Mouse (Mus musculus): ENCODE data around the gene Sbf2.

Sbf2 gene

DNA sequence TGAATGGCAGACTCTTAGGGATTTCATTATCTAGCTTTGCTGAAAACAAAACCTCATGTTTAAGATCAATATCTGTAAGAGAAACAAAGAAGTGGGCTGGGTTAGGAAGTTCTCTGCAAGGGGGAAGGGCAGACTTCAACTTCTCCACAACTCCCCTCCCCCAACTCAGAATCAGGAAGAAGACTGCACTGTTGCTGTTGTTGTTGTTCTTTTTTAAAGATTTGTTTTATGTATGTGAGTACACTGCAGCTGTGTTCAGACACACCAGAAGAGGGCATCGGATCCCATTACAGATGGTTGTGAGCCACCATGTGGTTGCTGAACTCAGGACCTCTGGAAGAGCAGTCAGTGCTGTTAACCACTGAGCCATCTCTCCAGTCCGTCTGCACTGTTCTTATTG is 225.8 kb downstream of the Sbf2 start:
- peak in 1 of 2 experiments; percentile 9 for DNase-seq

DNA sequence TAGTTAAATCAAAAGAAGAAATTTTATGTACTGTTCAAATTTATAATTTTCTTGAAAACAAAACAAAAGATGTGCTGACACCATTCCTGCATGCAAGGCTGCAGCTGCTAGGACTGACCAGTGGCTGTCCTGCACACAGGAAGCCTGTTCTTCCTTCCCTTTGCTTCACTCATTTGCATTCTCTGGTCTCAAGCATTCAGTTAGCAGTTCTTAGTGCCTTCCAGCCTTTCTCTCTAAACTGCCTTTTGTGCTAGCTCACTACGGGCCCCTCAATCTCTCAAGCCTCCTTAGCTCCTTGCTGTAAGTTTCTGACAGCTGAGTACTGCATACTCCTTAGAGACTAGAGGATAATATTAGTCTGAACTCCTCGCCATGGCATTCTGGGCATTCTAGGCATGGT is 227.2 kb downstream of the Sbf2 start:
- DNase-seq, result no peak

- no peak for DNase-seq
Observed at GRCm38 (mm10) chr7:110385482-110385881, 229.2 kb downstream of the Sbf2 start.

GRCm38 (mm10) chr7:110384343-110384742 is 230.4 kb downstream of the Sbf2 start:
- DNase-seq, result no peak

DNA sequence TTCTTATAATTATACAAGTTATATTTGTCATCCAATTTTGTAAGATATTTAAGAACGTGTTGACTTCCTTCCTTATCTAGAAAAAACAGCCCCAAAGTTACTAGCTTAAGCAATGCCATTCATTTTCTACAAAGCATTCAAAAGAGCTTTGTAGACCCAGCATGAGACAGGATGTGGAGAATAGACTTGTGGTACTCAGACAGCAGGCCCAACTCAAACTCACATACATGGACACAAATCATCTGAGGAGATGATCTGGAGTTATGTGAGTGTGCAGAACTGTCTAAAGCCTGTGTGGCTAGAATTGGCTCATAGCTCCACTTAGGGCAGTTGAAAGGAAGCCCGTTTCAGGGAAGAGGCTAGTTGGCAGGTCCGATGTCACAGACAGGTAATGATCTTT is 233.1 kb downstream of the Sbf2 start:
- DNase-seq, result no peak

DNA sequence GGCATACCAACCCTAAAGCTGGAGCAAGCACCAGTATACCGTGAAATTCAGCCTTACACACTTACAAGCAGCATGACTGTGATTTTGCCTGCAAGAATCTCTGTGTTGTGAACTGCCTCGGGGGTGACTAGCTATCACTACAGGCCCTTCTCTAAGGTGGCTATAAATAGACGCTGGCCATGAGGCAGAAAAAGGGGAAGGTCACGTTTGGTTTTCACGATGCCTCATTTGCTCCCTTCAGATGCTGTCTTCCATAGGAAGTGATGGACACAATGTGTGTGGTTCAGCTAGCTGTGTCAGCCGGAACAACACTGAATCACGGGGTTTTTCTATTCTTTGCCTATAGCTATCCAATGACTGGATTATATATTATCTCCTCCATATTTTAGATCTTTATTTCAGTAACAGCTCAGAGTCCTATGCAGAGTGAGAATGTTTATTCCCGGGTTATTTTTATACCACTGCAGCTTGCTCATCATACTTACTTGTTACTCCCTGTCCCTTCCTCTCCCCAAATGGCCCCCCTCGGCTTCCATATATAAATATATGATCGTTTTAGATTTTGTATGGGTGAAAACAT is 235.3 kb downstream of the Sbf2 start:
- DNase-seq, result no peak

GRCm38 (mm10) chr7:110372529-110372928 is 242.2 kb downstream of the Sbf2 start:
- DNase-seq, result no peak

DNA sequence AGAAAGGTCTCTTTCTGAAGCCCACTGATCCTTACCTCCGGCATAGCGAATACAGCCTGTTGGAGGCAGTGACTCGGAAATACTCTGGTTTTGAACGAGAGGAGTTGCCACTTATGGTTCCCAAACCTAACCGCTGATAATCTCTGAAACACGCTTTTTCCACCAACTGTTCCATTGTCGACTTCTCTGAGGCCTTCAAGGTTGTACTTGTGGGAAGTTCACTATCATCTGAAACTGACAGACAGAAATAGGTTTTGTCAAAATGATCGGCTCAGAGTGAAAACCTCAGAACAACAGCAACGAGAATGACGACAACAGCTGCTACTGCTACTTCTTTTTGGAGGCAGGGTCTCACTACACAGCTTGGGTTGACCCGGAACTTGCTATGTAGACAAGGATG is 252.7 kb downstream of the Sbf2 start:
- no peak for DNase-seq

- DNase-seq, result no peak
Observed at GRCm38 (mm10) chr7:110361516-110361915, 253.2 kb downstream of the Sbf2 start.

DNA sequence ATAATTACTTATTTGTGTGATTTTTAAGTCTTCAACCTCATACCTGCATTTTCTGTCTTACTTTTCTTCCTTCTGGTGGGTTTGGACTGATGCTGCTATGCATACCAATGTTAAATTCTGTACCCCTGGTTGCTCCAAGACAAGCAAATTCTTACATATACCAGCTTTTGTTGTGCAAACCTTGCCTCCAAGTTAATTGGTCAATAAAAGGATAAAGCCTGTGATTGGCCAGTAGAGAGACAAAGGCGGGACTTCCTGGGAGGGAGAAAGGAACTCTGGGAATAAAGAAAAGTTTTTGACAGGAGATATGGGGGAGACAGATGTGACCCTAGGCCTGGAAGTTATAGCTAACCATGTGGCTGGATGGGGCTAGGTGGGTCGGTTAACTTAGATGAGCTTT is 255.3 kb downstream of the Sbf2 start:
- DNase-seq, result no peak

DNA sequence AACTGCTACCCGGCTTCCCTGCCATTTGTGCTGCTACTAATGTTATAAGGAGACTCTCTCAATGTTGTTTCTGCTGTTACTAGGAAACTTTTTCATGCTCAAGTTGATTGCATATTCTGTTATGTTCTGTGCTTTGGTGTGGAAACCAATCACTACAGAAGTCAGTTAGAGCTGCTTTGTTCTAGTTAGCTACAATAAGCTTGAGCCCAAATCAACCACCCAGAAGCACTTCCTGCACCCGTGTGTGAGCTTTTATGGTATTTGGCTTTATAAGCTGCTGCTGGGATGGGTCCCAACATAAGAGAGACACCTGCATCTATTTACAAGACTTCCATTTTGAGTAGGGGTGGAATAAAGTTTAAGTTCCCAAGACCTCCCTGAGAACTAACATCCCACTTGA is 260.8 kb downstream of the Sbf2 start:
- no peak for DNase-seq

DNA sequence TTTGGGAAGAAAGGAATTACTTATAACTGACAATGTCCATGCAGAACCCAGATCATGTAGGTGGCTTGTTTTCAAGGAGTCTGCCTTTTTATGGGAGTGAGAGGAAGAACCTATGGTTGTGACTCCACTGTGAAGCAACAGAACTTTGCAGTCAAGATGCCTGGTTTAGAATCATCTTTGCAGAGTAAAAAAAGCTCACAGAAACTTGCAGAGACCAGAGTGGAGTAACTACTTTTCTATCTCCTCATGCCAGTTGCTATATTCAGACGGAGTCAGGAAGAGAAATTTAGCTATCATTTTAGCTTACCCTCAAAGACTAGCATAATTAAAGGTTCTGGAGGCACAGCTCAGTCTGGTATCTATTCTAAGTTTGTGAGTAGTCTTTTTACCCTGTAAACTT is 267.5 kb downstream of the Sbf2 start:
- DNase-seq, result no peak

GRCm38 (mm10) chr7:110337601-110338000 is 277.1 kb downstream of the Sbf2 start:
- DNase-seq, result no peak

- no peak for DNase-seq
Observed at GRCm38 (mm10) chr7:110325381-110326110, 289.2 kb downstream of the Sbf2 start.

DNA sequence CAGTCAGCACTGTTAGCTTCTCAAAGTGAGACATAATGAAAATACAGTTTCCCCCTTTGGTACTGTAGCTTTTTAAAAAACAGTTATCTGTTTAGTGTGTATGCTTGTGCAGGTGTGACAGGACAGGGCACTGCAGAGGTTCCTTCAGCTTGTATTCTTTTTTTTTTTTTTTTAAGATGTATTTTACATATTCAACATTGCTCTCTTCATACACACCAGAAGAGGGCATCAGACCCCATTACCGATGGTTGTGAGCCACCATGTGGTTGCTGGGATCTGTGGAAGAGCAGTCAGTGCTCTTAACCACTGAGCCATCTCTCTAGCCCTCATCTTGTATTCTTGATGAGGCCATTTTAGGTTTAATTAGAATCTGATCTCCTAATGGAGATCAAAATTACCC is 289.9 kb downstream of the Sbf2 start:
- no peak for DNase-seq

DNA sequence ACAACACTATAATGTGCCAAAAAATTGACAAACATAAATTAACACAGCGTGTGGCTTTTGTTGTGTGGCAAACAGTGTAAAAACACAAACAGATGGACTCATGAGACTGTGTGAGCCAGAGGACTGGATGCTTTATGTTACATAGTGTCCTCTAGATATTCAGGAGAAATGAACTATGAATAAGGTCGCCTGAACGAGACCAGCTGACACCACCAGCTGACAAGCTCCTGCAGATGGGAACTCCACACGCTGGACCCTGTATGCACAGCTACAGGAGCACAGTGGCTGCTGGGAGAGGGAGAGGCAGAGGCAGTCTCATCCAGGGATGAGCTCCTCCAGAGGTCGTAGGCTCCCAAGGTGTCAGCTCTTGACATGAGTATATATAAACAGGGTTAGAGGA is 293.6 kb downstream of the Sbf2 start:
- DNase-seq, result no peak

- DNase-seq, result no peak
Observed at GRCm38 (mm10) chr7:110318971-110319519, 295.7 kb downstream of the Sbf2 start.

- DNase-seq, result no peak
Observed at GRCm38 (mm10) chr7:110317412-110317811, 297.3 kb downstream of the Sbf2 start.

DNA sequence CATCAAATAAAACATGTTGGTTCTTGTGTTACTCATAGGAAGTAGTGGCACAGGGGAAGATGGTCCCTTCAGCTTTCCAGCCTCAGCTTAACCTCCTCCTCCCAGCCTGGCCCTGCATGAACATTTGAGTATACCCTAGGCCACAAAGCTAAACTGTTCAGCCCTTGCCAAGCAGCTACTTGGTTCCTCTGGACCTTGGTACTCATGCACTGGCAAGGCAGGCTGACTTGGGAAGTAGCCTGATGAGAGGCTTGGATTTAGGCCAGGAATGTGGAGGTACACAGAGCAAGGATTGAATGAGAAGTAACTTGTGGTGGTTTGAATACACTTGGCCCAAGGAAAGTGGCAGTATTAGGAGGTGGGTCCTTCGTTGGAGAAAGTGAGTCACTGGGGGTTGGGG is 299.4 kb downstream of the Sbf2 start:
- no peak for DNase-seq

GRCm38 (mm10) chr7:110314401-110314890 is 300.3 kb downstream of the Sbf2 start:
- no peak for DNase-seq

GRCm38 (mm10) chr7:110313392-110314055 is 301.2 kb downstream of the Sbf2 start:
- peak; percentile 10 to 18 for DNase-seq

GRCm38 (mm10) chr7:110309246-110309645 is 305.5 kb downstream of the Sbf2 start:
- no peak for DNase-seq

- no peak for DNase-seq
Observed at GRCm38 (mm10) chr7:110307741-110308140, 307.0 kb downstream of the Sbf2 start.

- no peak for DNase-seq
Observed at GRCm38 (mm10) chr7:110306281-110306680, 308.4 kb downstream of the Sbf2 start.
